Mouse (Mus musculus) induced T-regulatory cell, adult 2 months (primary cell): ENCODE results near the gene Lurap1.

Experiments
- DNase-seq: peaks from one replicate; pipeline ENCODE4 v3.0.0-alpha.2; 2012; ENCODE audit warnings: low read depth

Lurap1 gene

GRCm38 (mm10) chr4:116160769-116161168 lies 9.6 kb upstream of the Lurap1 start:
- no peak for DNase-seq

GRCm38 (mm10) chr4:116159912-116160311 lies 8.8 kb upstream of the Lurap1 start:
- DNase-seq, result peak; percentile 85

GRCm38 (mm10) chr4:116157882-116158281 lies 6.7 kb upstream of the Lurap1 start:
- DNase-seq, result no peak

- DNase-seq, result no peak
These were observed 1.6 kb upstream of the Lurap1 start for GRCm38 (mm10) chr4:116152702-116153101.

- DNase-seq, result no peak
These were observed 296 bp downstream of the Lurap1 start for GRCm38 (mm10) chr4:116150862-116151221.

GRCm38 (mm10) chr4:116150156-116150861 lies 829 bp downstream of the Lurap1 start:
- peak; percentile 78 for DNase-seq

- DNase-seq, result no peak
These were observed 1.4 kb downstream of the Lurap1 start for GRCm38 (mm10) chr4:116149812-116150155.

- DNase-seq, result peak; percentile 58
These were observed 7.0 kb downstream of the Lurap1 start for GRCm38 (mm10) chr4:116143891-116144717.

GRCm38 (mm10) chr4:116143317-116143811 lies 7.8 kb downstream of the Lurap1 start:
- DNase-seq, result peak; percentile 21

GRCm38 (mm10) chr4:116142269-116142668 lies 8.9 kb downstream of the Lurap1 start:
- DNase-seq, result no peak

- DNase-seq, result no peak
These were observed 9.4 kb downstream of the Lurap1 start for GRCm38 (mm10) chr4:116141736-116142135.

GRCm38 (mm10) chr4:116140801-116141574 lies 10.2 kb downstream of the Lurap1 start:
- no peak for DNase-seq

GRCm38 (mm10) chr4:116137421-116137996 lies 13.6 kb downstream of the Lurap1 start:
- no peak for DNase-seq

GRCm38 (mm10) chr4:116134990-116135389 lies 16.1 kb downstream of the Lurap1 start:
- peak; percentile 61 for DNase-seq

GRCm38 (mm10) chr4:116133126-116133525 lies 18.0 kb downstream of the Lurap1 start:
- DNase-seq, result no peak

- DNase-seq, result no peak
These were observed 23.2 kb downstream of the Lurap1 start for GRCm38 (mm10) chr4:116127956-116128355.

GRCm38 (mm10) chr4:116125803-116126386 lies 25.2 kb downstream of the Lurap1 start:
- peak; percentile 20 for DNase-seq

- DNase-seq, result peak; percentile 89
These were observed 27.3 kb downstream of the Lurap1 start, which contains the start of the genes Rad54l and Pomgnt1 for GRCm38 (mm10) chr4:116123602-116124519. Gene Rad54l, minus strand, starts transcription at chr4:116123690. Gene Pomgnt1, plus strand, starts transcription at chr4:116123840.

- peak; percentile 51 for DNase-seq
These were observed 28.4 kb downstream of the Lurap1 start for GRCm38 (mm10) chr4:116122762-116123161.

GRCm38 (mm10) chr4:116111486-116111885 lies 39.7 kb downstream of the Lurap1 start:
- no peak for DNase-seq
